Mouse (Mus musculus): ENCODE results near the gene Slc12a7. TPM values are rescaled to one million over a fixed set of nuclear protein-coding genes. Genes with fewer than 3 reads are reported as not detected.
A peak's percentile ranks its signal among the peaks of the same experiment; 100 is the strongest.

Gene Slc12a7
- total RNA-seq, 1 experiment from 2014 or later = 11.8 TPM

GRCm38 (mm10) chr13:73711221-73711620 lies 21.7 kb upstream of the Slc12a7 start:
- ATAC-seq (replicated peaks in 1 of 2; ENCODE audit: insufficient read depth in 1 of 2, low FRiP score in 2 of 2, low TSS enrichment in 1 of 2, low read depth in 1 of 2, poor library complexity in 2 of 2, severe bottlenecking in 2 of 2) = no peak

- no peak for ATAC-seq (replicated peaks in 1 of 2; ENCODE audit: insufficient read depth in 1 of 2, low FRiP score in 2 of 2, low TSS enrichment in 1 of 2, low read depth in 1 of 2, poor library complexity in 2 of 2, severe bottlenecking in 2 of 2)
Measured at GRCm38 (mm10) chr13:73711803-73712202, 21.1 kb upstream of the Slc12a7 start.

- ATAC-seq (replicated peaks in 1 of 2; ENCODE audit: insufficient read depth in 1 of 2, low FRiP score in 2 of 2, low TSS enrichment in 1 of 2, low read depth in 1 of 2, poor library complexity in 2 of 2, severe bottlenecking in 2 of 2) = no peak
Measured at GRCm38 (mm10) chr13:73712228-73712627, 20.7 kb upstream of the Slc12a7 start.

GRCm38 (mm10) chr13:73713204-73713603 lies 19.7 kb upstream of the Slc12a7 start:
- ATAC-seq (replicated peaks in 1 of 2; ENCODE audit: insufficient read depth in 1 of 2, low FRiP score in 2 of 2, low TSS enrichment in 1 of 2, low read depth in 1 of 2, poor library complexity in 2 of 2, severe bottlenecking in 2 of 2) = no peak

GRCm38 (mm10) chr13:73714020-73714419 lies 18.9 kb upstream of the Slc12a7 start:
- ATAC-seq (replicated peaks in 1 of 2; ENCODE audit: insufficient read depth in 1 of 2, low FRiP score in 2 of 2, low TSS enrichment in 1 of 2, low read depth in 1 of 2, poor library complexity in 2 of 2, severe bottlenecking in 2 of 2) = peak; percentile 70 to 83

GRCm38 (mm10) chr13:73718225-73718624 lies 14.7 kb upstream of the Slc12a7 start:
- peak; percentile 76 to 88 for ATAC-seq (replicated peaks in 1 of 2; ENCODE audit: insufficient read depth in 1 of 2, low FRiP score in 2 of 2, low TSS enrichment in 1 of 2, low read depth in 1 of 2, poor library complexity in 2 of 2, severe bottlenecking in 2 of 2)

GRCm38 (mm10) chr13:73720241-73720640 lies 12.7 kb upstream of the Slc12a7 start:
- no peak for ATAC-seq (replicated peaks in 1 of 2; ENCODE audit: insufficient read depth in 1 of 2, low FRiP score in 2 of 2, low TSS enrichment in 1 of 2, low read depth in 1 of 2, poor library complexity in 2 of 2, severe bottlenecking in 2 of 2)

- ATAC-seq (replicated peaks in 1 of 2; ENCODE audit: insufficient read depth in 1 of 2, low FRiP score in 2 of 2, low TSS enrichment in 1 of 2, low read depth in 1 of 2, poor library complexity in 2 of 2, severe bottlenecking in 2 of 2) = peak in 1 of 2 experiments; percentile 44; a peak in 1 of 4 replicates
Measured at GRCm38 (mm10) chr13:73723081-73723668, 9.7 kb upstream of the Slc12a7 start.

GRCm38 (mm10) chr13:73725315-73725714 lies 7.6 kb upstream of the Slc12a7 start:
- ATAC-seq (replicated peaks in 1 of 2; ENCODE audit: insufficient read depth in 1 of 2, low FRiP score in 2 of 2, low TSS enrichment in 1 of 2, low read depth in 1 of 2, poor library complexity in 2 of 2, severe bottlenecking in 2 of 2) = peak; percentile 81 to 92

GRCm38 (mm10) chr13:73727621-73728025 lies 5.3 kb upstream of the Slc12a7 start:
- ATAC-seq (replicated peaks in 1 of 2; ENCODE audit: insufficient read depth in 1 of 2, low FRiP score in 2 of 2, low TSS enrichment in 1 of 2, low read depth in 1 of 2, poor library complexity in 2 of 2, severe bottlenecking in 2 of 2) = no peak

- no peak for ATAC-seq (replicated peaks in 1 of 2; ENCODE audit: insufficient read depth in 1 of 2, low FRiP score in 2 of 2, low TSS enrichment in 1 of 2, low read depth in 1 of 2, poor library complexity in 2 of 2, severe bottlenecking in 2 of 2)
Measured at GRCm38 (mm10) chr13:73728633-73729032, 4.3 kb upstream of the Slc12a7 start.

GRCm38 (mm10) chr13:73730913-73731312 lies 2.0 kb upstream of the Slc12a7 start:
- no peak for ATAC-seq (replicated peaks in 1 of 2; ENCODE audit: insufficient read depth in 1 of 2, low FRiP score in 2 of 2, low TSS enrichment in 1 of 2, low read depth in 1 of 2, poor library complexity in 2 of 2, severe bottlenecking in 2 of 2)

- ATAC-seq (replicated peaks in 1 of 2; ENCODE audit: insufficient read depth in 1 of 2, low FRiP score in 2 of 2, low TSS enrichment in 1 of 2, low read depth in 1 of 2, poor library complexity in 2 of 2, severe bottlenecking in 2 of 2) = no peak
Measured at GRCm38 (mm10) chr13:73732235-73732634, 659 bp upstream of the Slc12a7 start.

GRCm38 (mm10) chr13:73734379-73734778 lies 1.5 kb downstream of the Slc12a7 start:
- no peak for ATAC-seq (replicated peaks in 1 of 2; ENCODE audit: insufficient read depth in 1 of 2, low FRiP score in 2 of 2, low TSS enrichment in 1 of 2, low read depth in 1 of 2, poor library complexity in 2 of 2, severe bottlenecking in 2 of 2)

- no peak for ATAC-seq (replicated peaks in 1 of 2; ENCODE audit: insufficient read depth in 1 of 2, low FRiP score in 2 of 2, low TSS enrichment in 1 of 2, low read depth in 1 of 2, poor library complexity in 2 of 2, severe bottlenecking in 2 of 2)
Measured at GRCm38 (mm10) chr13:73735270-73735669, 2.4 kb downstream of the Slc12a7 start.

- ATAC-seq (replicated peaks in 1 of 2; ENCODE audit: insufficient read depth in 1 of 2, low FRiP score in 2 of 2, low TSS enrichment in 1 of 2, low read depth in 1 of 2, poor library complexity in 2 of 2, severe bottlenecking in 2 of 2) = no peak
Measured at GRCm38 (mm10) chr13:73735928-73736327, 3.0 kb downstream of the Slc12a7 start.

- ATAC-seq (replicated peaks in 1 of 2; ENCODE audit: insufficient read depth in 1 of 2, low FRiP score in 2 of 2, low TSS enrichment in 1 of 2, low read depth in 1 of 2, poor library complexity in 2 of 2, severe bottlenecking in 2 of 2) = peak; percentile 65 to 74
Measured at GRCm38 (mm10) chr13:73736943-73737342, 4.0 kb downstream of the Slc12a7 start.

- peak; percentile 13 to 15; a peak in 1 of 4 replicates for ATAC-seq (replicated peaks in 1 of 2; ENCODE audit: insufficient read depth in 1 of 2, low FRiP score in 2 of 2, low TSS enrichment in 1 of 2, low read depth in 1 of 2, poor library complexity in 2 of 2, severe bottlenecking in 2 of 2)
Measured at GRCm38 (mm10) chr13:73740399-73740944, 7.6 kb downstream of the Slc12a7 start.

GRCm38 (mm10) chr13:73742944-73743343 lies 10.1 kb downstream of the Slc12a7 start:
- ATAC-seq (replicated peaks in 1 of 2; ENCODE audit: insufficient read depth in 1 of 2, low FRiP score in 2 of 2, low TSS enrichment in 1 of 2, low read depth in 1 of 2, poor library complexity in 2 of 2, severe bottlenecking in 2 of 2) = no peak

Measured in hematopoietic stem cell, adult 5-6 weeks (primary cell).